In the genomic region with DNA sequence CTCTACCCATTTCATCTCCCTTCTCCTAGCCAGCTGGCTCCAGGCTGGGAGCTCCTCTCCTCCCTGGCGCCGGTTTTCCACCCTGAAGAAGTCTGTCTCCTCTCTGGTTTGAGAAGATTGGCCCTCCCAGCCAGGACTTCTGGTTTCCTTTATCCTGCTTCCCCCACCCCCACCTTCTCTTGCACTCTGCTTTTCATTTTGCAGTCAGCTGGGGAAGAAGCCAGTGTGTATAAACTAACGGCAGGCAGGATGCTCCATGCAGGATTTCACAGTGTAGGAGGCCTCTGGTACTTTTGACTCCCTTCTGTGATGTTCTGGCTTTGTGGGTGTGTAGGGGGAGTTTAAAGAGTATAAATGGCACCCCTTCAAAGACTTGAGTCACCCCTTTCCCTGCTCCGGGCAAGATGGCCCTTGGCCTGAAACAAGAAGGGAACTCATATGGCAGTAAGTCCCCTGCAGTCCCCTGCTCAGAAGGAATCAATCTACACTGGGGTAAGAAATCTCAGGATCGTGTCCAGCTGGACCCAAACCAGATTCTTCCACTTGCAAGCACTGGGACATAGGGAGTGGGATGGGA, we compare ENCODE assay signal across 9 mouse cellular contexts. TPM values are rescaled to one million over a fixed set of nuclear protein-coding genes. Genes with fewer than 3 reads are reported as not detected.
DNase-seq lines count a peak whose midpoint lies in the region; TF ChIP-seq lines count a peak whose summit lies in the region.
"Had no signal": no experiment of that assay in that cellular context is flagged by ENCODE, and none has a peak within 500 bp of the region (broad histone marks: within the 10 kb centered on the region; RNA-seq: fewer than 3 reads in every experiment).

No protein-coding gene starts in this region.

- H3K4me3 ChIP-seq in left cerebral cortex, adult 2 months = no peak overlapping the region

- DNase-seq in cerebellum, postnatal 10 days = peak; percentile 61 to 74
- no peak for DNase-seq in cerebellum, adult 8-10 months
- no peak for DNase-seq in left cerebral cortex, adult 2 months (ENCODE audit: extremely low spot score in 1 of 2, low spot score in 2 of 2)
- no peak for DNase-seq in left cerebral cortex, adult 11 months (ENCODE audit: low spot score)
- peak; percentile 60 to 65 for DNase-seq in heart, postnatal 10 days
- peak; percentile 48 for DNase-seq in lung, postnatal 36 days
- no peak for DNase-seq in embryo, embryonic 10.5 days (ENCODE audit: low spot score)
- no peak for DNase-seq in B cell, adult 2 months

- no peak for TF ChIP-seq CTCF in left cerebral cortex, adult 2 months (IDR thresholded peaks at IDR 0.05)

- intact Hi-C loops in left cerebral cortex, adult 2 months (cut with DNase I) = no loop called here
- intact Hi-C loops in heart, postnatal 10 days (cut with DNase I) = no loop called here

- H3K27ac ChIP-seq in left cerebral cortex, adult 2 months = peak overlapping the region; percentile 64

RNA-seq across cellular contexts. Expression of gene Ramp2, which starts 7.7 kb away (rescaled TPM):
- total RNA-seq in left cerebral cortex, adult 2 months (2021) = 10 to 100 TPM; 35.7 to 40.8 TPM
- 100 to 1,000 TPM; 146 to 180 TPM for total RNA-seq in heart, postnatal 10 days (2021)
- total RNA-seq: neutrophil, adult 5-6 weeks had no signal

RNA-seq across cellular contexts. Expression of gene Ezh1, which starts 11.9 kb away (rescaled TPM):
- 10 to 100 TPM; 56.9 to 62.1 TPM for total RNA-seq in left cerebral cortex, adult 2 months (2021)
- 10 to 100 TPM; 20.5 to 22.5 TPM for total RNA-seq in heart, postnatal 10 days (2021)

RNA-seq across cellular contexts. Expression of gene Vps25, which starts 15.3 kb away (rescaled TPM):
- total RNA-seq in left cerebral cortex, adult 2 months (2021) = 10 to 100 TPM; 59.3 to 61.0 TPM
- 100 to 1,000 TPM in 1 of 2 experiments, 10 to 100 TPM in 1; 97.5 to 111 TPM for total RNA-seq in heart, postnatal 10 days (2021)

RNA-seq across cellular contexts. Expression of gene Wnk4, which starts 22.2 kb away (rescaled TPM):
- 1 to 10 TPM; 4.5 to 8.0 TPM for total RNA-seq in left cerebral cortex, adult 2 months (2021)
- 1 to 10 TPM; 5.7 to 7.6 TPM for total RNA-seq in heart, postnatal 10 days (2021)

RNA-seq across cellular contexts. Expression of gene Cntd1, which starts 40.7 kb away (rescaled TPM):
- total RNA-seq in left cerebral cortex, adult 2 months (2021) = under 1 TPM; 0.44 to 0.81 TPM
- under 1 TPM; 0.14 to 0.57 TPM for total RNA-seq in heart, postnatal 10 days (2021)

Comparison
In these comparisons a context has a peak if more than half of its experiments do, and no peak if none do; other contexts are left out.
1. DNase-seq: peak in cerebellum, postnatal 10 days (2 of 2), heart, postnatal 10 days (2 of 2) and lung, postnatal 36 days (single experiment); none in cerebellum, adult 8-10 months (single experiment), left cerebral cortex, adult 2 months (0 of 2), left cerebral cortex, adult 11 months (single experiment), embryo, embryonic 10.5 days (single experiment) and B cell, adult 2 months (0 of 2).